Mouse (Mus musculus) E14TG2a.4 (cell line): ENCODE results near the gene Tagap.

Experiments used
- CTCF ChIP-seq: conservative IDR thresholded peaks from 2 replicates; pipeline ENCODE4 v1.5.1; 2014; ENCODE audit warnings: low read length
- POU5F1 ChIP-seq: IDR thresholded peaks from 2 replicates; pipeline ENCODE4 v1.6.1; 2014; ENCODE audit warnings: low read length, borderline replicate concordance

DNA sequence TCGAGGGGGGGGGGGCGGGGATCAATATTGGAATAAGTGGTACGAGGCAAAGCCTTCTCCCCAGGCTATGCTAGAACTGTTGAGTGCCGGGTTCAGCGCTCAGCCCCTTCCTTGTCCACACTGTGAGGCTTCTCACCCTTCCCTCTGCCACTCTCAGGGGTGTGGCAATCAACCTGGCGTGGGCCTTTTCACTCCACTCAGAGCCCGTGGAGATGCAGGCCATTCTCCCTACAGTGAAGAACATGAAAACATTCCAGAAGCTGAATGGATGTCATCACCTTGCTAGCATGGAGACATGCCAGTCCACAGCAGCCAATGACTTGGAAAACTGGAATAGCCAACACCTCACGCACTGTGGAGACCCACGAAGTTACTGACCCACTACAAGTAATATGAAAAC is 10.0 kb upstream of the Tagap start:
- no peak for TF ChIP-seq CTCF
- TF ChIP-seq POU5F1, result no peak
